15 mouse cellular contexts compared by ENCODE assay signal in genomic region chr19:32381511-32381961, GRCm38 (mm10). TPM values are rescaled to one million over a fixed set of nuclear protein-coding genes. Genes with fewer than 3 reads are reported as not detected.
DNase-seq lines count a peak whose midpoint lies in the region; ATAC-seq and TF ChIP-seq lines count a peak whose summit lies in the region.
"Had no signal": no experiment of that assay in that cellular context is flagged by ENCODE, and none has a peak within 500 bp of the region (broad histone marks: within the 10 kb centered on the region; RNA-seq: fewer than 3 reads in every experiment).

No protein-coding gene starts in this region.

- H3K4me1 ChIP-seq in forebrain, embryonic 13.5 days, result peaks cover 11% of the 10 kb centered on the region
- H3K4me1 ChIP-seq in forebrain, embryonic 11.5 days (replicated peaks; ENCODE audit: control insufficient read depth, insufficient read depth, low read length), result no peaks in the 10 kb centered on the region
- H3K4me1 ChIP-seq in kidney, adult 2 months (ENCODE audit: control insufficient read depth, insufficient read depth, low read length), result peaks cover 26% of the 10 kb centered on the region
- H3K4me1 ChIP-seq in MEL (ENCODE audit: control insufficient read depth in 1 of 2, insufficient read depth in 2 of 2, low read length in 2 of 2), result peaks cover 27 to 57% of the 10 kb centered on the region in 2 experiments
- peaks cover 6% of the 10 kb centered on the region; the same call in 1 of the 2 replicates for H3K4me1 ChIP-seq in forebrain, embryonic 16.5 days (replicated peaks; ENCODE audit: control insufficient read depth, insufficient read depth, low read length)

- TF ChIP-seq CTCF in kidney, adult 2 months (conservative IDR thresholded peaks at IDR 0.05; ENCODE audit: insufficient read depth, insufficient read length, low read depth, low read length), result no peak
- TF ChIP-seq CTCF in MEL (IDR thresholded peaks at IDR 0.05 in 2 of 3, conservative IDR thresholded peaks at IDR 0.05 in 1 of 3; ENCODE audit: control insufficient read depth in 1 of 3, insufficient read depth in 1 of 3, low read depth in 2 of 3, low read length in 3 of 3, poor library complexity in 1 of 3, severe bottlenecking in 1 of 3), result no peak

- 46% methylated on average over 3 of the region's 3 CpGs for WGBS in forebrain, embryonic 13.5 days
- 68% methylated on average over 3 of the region's 3 CpGs for WGBS in forebrain, embryonic 11.5 days
- WGBS in kidney, adult 2 months, result 49% methylated on average over 3 of the region's 3 CpGs
- 43% methylated on average over 3 of the region's 3 CpGs for WGBS in forebrain, embryonic 16.5 days

- H3K36me3 ChIP-seq in forebrain, embryonic 13.5 days (ENCODE audit: poor library complexity, severe bottlenecking), result no peaks in the 10 kb centered on the region
- H3K36me3 ChIP-seq in forebrain, embryonic 11.5 days (ENCODE audit: control insufficient read depth, insufficient read depth, low read length), result no peaks in the 10 kb centered on the region
- H3K36me3 ChIP-seq in kidney, adult 2 months (ENCODE audit: control insufficient read depth, insufficient read depth, low read length), result no peaks in the 10 kb centered on the region
- H3K36me3 ChIP-seq in MEL (ENCODE audit: control insufficient read depth in 1 of 2, insufficient read depth in 2 of 2, low read length in 2 of 2), result peaks cover 0 to 51% of the 10 kb centered on the region in 2 experiments; a peak in 2 of 4 replicates
- no peaks in the 10 kb centered on the region for H3K36me3 ChIP-seq in forebrain, embryonic 16.5 days (ENCODE audit: control insufficient read depth, insufficient read depth)
- H3K36me3 ChIP-seq: embryonic facial prominence, embryonic 12.5 days; liver, embryonic 12.5 days; stomach, embryonic 15.5 days had no signal

- no peak for DNase-seq in forebrain, embryonic 11.5 days (ENCODE audit: low spot score)
- peak; percentile 29 for DNase-seq in kidney, adult 2 months
- no peak for DNase-seq in kidney, adult 18-20 months
- DNase-seq in MEL (ENCODE audit: low read depth, low spot score) (no peak), adipocyte (ENCODE audit: low spot score) (no peak)
- no peak for DNase-seq in thymus, postnatal 36 days
- DNase-seq: adrenal gland, postnatal 14 days; lung, postnatal 10 days; spleen, adult 18-20 months had no signal

- H3K4me2 ChIP-seq in forebrain, embryonic 13.5 days, result no peak overlapping the region
- no peak overlapping the region for H3K4me2 ChIP-seq in forebrain, embryonic 11.5 days (ENCODE audit: low read depth, low read length, severe bottlenecking)
- no peak overlapping the region for H3K4me2 ChIP-seq in forebrain, embryonic 16.5 days (ENCODE audit: low read length)
- H3K4me2 ChIP-seq: embryonic facial prominence, embryonic 12.5 days; liver, embryonic 12.5 days; stomach, embryonic 15.5 days had no signal

- TF ChIP-seq RAD21 in MEL (IDR thresholded peaks at IDR 0.05; ENCODE audit: low read depth, low read length), result no peak

- H3K9me3 ChIP-seq in forebrain, embryonic 13.5 days (replicated peaks), result no peaks in the 10 kb centered on the region
- H3K9me3 ChIP-seq in forebrain, embryonic 11.5 days (ENCODE audit: control insufficient read depth, low read length), result no peaks in the 10 kb centered on the region
- no peaks in the 10 kb centered on the region for H3K9me3 ChIP-seq in MEL (replicated peaks; ENCODE audit: insufficient read depth, low read length)
- no peaks in the 10 kb centered on the region for H3K9me3 ChIP-seq in forebrain, embryonic 16.5 days (ENCODE audit: control insufficient read depth, low read length)
- H3K9me3 ChIP-seq: embryonic facial prominence, embryonic 12.5 days; liver, embryonic 12.5 days; stomach, embryonic 15.5 days had no signal

- H3K4me3 ChIP-seq in forebrain, embryonic 13.5 days, result no peak overlapping the region
- H3K4me3 ChIP-seq in forebrain, embryonic 11.5 days (ENCODE audit: low read depth, low read length), result no peak overlapping the region
- H3K4me3 ChIP-seq in kidney, adult 2 months (ENCODE audit: insufficient read depth, low read depth, low read length), result no peak overlapping the region
- H3K4me3 ChIP-seq in MEL (ENCODE audit: control insufficient read depth in 1 of 2, insufficient read depth in 1 of 2, low read depth in 2 of 2, low read length in 2 of 2), result no peak overlapping the region
- no peak overlapping the region for H3K4me3 ChIP-seq in forebrain, embryonic 16.5 days (replicated peaks; ENCODE audit: low read length)
- H3K4me3 ChIP-seq: embryonic facial prominence, embryonic 12.5 days; liver, embryonic 12.5 days; stomach, embryonic 15.5 days had no signal

- no peak for TF ChIP-seq EP300 in MEL (IDR thresholded peaks at IDR 0.05; ENCODE audit: low read depth in 1 of 2, low read length in 2 of 2)

- peak; percentile 50 for ATAC-seq in forebrain, embryonic 13.5 days
- no peak for ATAC-seq in forebrain, embryonic 11.5 days (replicated peaks; ENCODE audit: low FRiP score)
- peak; percentile 42 for ATAC-seq in forebrain, embryonic 16.5 days
- ATAC-seq: intestine, postnatal 0 days had no signal

- no peak overlapping the region; the same call in 1 of the 2 replicates for H3K27ac ChIP-seq in forebrain, embryonic 13.5 days
- no peak overlapping the region for H3K27ac ChIP-seq in forebrain, embryonic 11.5 days (ENCODE audit: low read depth, low read length)
- H3K27ac ChIP-seq in kidney, adult 2 months (ENCODE audit: insufficient read depth, low read depth, low read length), result no peak overlapping the region
- H3K27ac ChIP-seq in MEL (ENCODE audit: control insufficient read depth, low read depth, low read length), result peak overlapping the region; percentile 6; the same call in 1 of the 2 replicates
- no peak overlapping the region for H3K27ac ChIP-seq in forebrain, embryonic 16.5 days (ENCODE audit: low read length)
- H3K27ac ChIP-seq: embryonic facial prominence, embryonic 12.5 days; liver, embryonic 12.5 days; stomach, embryonic 15.5 days had no signal

- no peak overlapping the region for H3K9ac ChIP-seq in forebrain, embryonic 13.5 days
- H3K9ac ChIP-seq in forebrain, embryonic 11.5 days (ENCODE audit: low read length), result no peak overlapping the region
- H3K9ac ChIP-seq in MEL (ENCODE audit: control insufficient read depth, low read depth, low read length, poor library complexity, severe bottlenecking), result peak overlapping the region; percentile 17
- no peak overlapping the region for H3K9ac ChIP-seq in forebrain, embryonic 16.5 days (replicated peaks; ENCODE audit: low read depth, low read length)
- H3K9ac ChIP-seq: embryonic facial prominence, embryonic 12.5 days; liver, embryonic 12.5 days; stomach, embryonic 15.5 days had no signal

- H3K79me2 ChIP-seq in MEL (ENCODE audit: control insufficient read depth, insufficient read depth, low read length, poor library complexity), result peaks cover 34% of the 10 kb centered on the region

- TF ChIP-seq POLR2A in kidney, adult 2 months (IDR thresholded peaks at IDR 0.05; ENCODE audit: low read depth, low read length), result no peak
- TF ChIP-seq POLR2A in MEL (IDR thresholded peaks at IDR 0.05; ENCODE audit: control insufficient read depth in 1 of 2, insufficient read depth in 1 of 2, low read depth in 1 of 2, low read length in 2 of 2, poor library complexity in 1 of 2), result no peak

- H3K27me3 ChIP-seq in forebrain, embryonic 13.5 days, result 0 out of 2 replicates have a peak, but pooled peaks cover 3% of the 10 kb centered on the region
- H3K27me3 ChIP-seq in forebrain, embryonic 11.5 days (ENCODE audit: control insufficient read depth, insufficient read depth, low read length), result no peaks in the 10 kb centered on the region
- H3K27me3 ChIP-seq in kidney, adult 2 months (replicated peaks; ENCODE audit: control insufficient read depth, insufficient read depth, low read length), result no peaks in the 10 kb centered on the region
- H3K27me3 ChIP-seq in MEL (ENCODE audit: control insufficient read depth in 1 of 2, insufficient read depth in 2 of 2, low read length in 2 of 2), result no peaks in the 10 kb centered on the region
- no peaks in the 10 kb centered on the region for H3K27me3 ChIP-seq in forebrain, embryonic 16.5 days (replicated peaks; ENCODE audit: control insufficient read depth, insufficient read depth, low read length)
- H3K27me3 ChIP-seq: embryonic facial prominence, embryonic 12.5 days; stomach, embryonic 15.5 days had no signal

TF ChIP-seq in MEL, 35 proteins besides CTCF, POLR2A, EP300 and RAD21:
- TF ChIP-seq TCF12 (IDR thresholded peaks at IDR 0.05; ENCODE audit: low read depth, low read length) (no peak), ZNF384 (IDR thresholded peaks at IDR 0.05; ENCODE audit: low read depth, low read length) (no peak), SIN3A (IDR thresholded peaks at IDR 0.05; ENCODE audit: low read length) (no peak), CHD2 (IDR thresholded peaks at IDR 0.05; ENCODE audit: low read length) (no peak), USF1 (IDR thresholded peaks at IDR 0.05; ENCODE audit: low read depth, low read length) (no peak), ZMIZ1 (IDR thresholded peaks at IDR 0.05; ENCODE audit: low read depth, low read length) (no peak), ZC3H11A (IDR thresholded peaks at IDR 0.05; ENCODE audit: low read depth, low read length) (no peak), TBP (IDR thresholded peaks at IDR 0.05; ENCODE audit: low read depth, low read length) (no peak), MAFK (IDR thresholded peaks at IDR 0.05; ENCODE audit: borderline replicate concordance, low read depth, low read length) (no peak)
TF ChIP-seq in MEL: peak in this region for 0.

RNA-seq across cellular contexts. Expression of gene Sgms1, which starts 8.0 kb away (rescaled TPM):
- polyA plus RNA-seq in forebrain, embryonic 13.5 days (2015; fragmentation: Nextera tagmentation; extraction: Ambion mirVana), result 9.9 and 11.1 TPM in 2 replicates
- 14.8 and 17.8 TPM in 2 replicates for polyA plus RNA-seq in forebrain, embryonic 11.5 days (2014; fragmentation: Nextera tagmentation; extraction: Ambion mirVana)
- 40.7 and 47.7 TPM in 2 replicates for polyA plus RNA-seq in kidney, adult 2 months (2012; rRNA removed)
- total RNA-seq in MEL (2012; rRNA removed), result 16.3 and 16.9 TPM in 2 replicates
- polyA plus RNA-seq in MEL (2012; ENCODE audit: insufficient read depth in 1 of 2, insufficient read length in 2 of 2, low read depth in 1 of 2, low replicate concordance in 2 of 2, missing spikeins in 1 of 2), result 10 to 100 TPM in 1 of 2 experiments, not detected in 1; 18.5 TPM
- polyA plus RNA-seq in forebrain, embryonic 16.5 days (2015; fragmentation: Nextera tagmentation; extraction: Ambion mirVana), result 14.0 and 16.3 TPM in 2 replicates
